Mouse (Mus musculus): ENCODE data around the gene Ptk6. TPM values are rescaled to one million over a fixed set of nuclear protein-coding genes. Genes with fewer than 3 reads are reported as not detected.
"Not testable (repeated sequence)": the region's sequence is repeated elsewhere in the genome, so short reads cannot be mapped to it uniquely, and the experiment has no call there.

The Ptk6 gene
- polyA plus RNA-seq, 1 experiment from 2014 or later, result not detected

- H3K9me3 ChIP-seq, result no peaks in the 10 kb centered on the region
Measured at GRCm38 (mm10) chr2:181212389-181213020, 9.9 kb upstream of the Ptk6 start.

GRCm38 (mm10) chr2:181206118-181206517 lies 3.5 kb upstream of the Ptk6 start:
- Histone ChIP-seq H3K4me3 (no peak overlapping the region), H3K36me3 (replicated peaks) (no peaks in the 10 kb centered on the region), H3K27me3 (ENCODE audit: poor library complexity, severe bottlenecking) (peaks cover 25% of the 10 kb centered on the region), H3K27ac (no peak overlapping the region), H3K4me1 (no peaks in the 10 kb centered on the region), H3K9me3 (no peaks in the 10 kb centered on the region)
- 88% methylated on average over 9 of the region's 9 CpGs for WGBS
- DNase-seq (ENCODE audit: extremely low spot score, low spot score), result no peak

More at GRCm38 (mm10) chr2:181212389-181213020, 9.9 kb upstream of the Ptk6 start:
- no peak for DNase-seq (ENCODE audit: extremely low spot score, low spot score)
- H3K27ac ChIP-seq, result no peak overlapping the region
- H3K36me3 ChIP-seq (replicated peaks), result no peaks in the 10 kb centered on the region
- peak overlapping the region; percentile 48 for H3K4me3 ChIP-seq
- H3K4me1 ChIP-seq, result peaks cover 19% of the 10 kb centered on the region
- peaks cover 67% of the 10 kb centered on the region for H3K27me3 ChIP-seq (ENCODE audit: poor library complexity, severe bottlenecking)
- WGBS, result 3% methylated on average over 34 of the region's 34 CpGs

- Histone ChIP-seq H3K27ac (no peak overlapping the region), H3K9me3 (no peaks in the 10 kb centered on the region), H3K4me3 (no peak overlapping the region), H3K4me1 (no peaks in the 10 kb centered on the region), H3K27me3 (ENCODE audit: poor library complexity, severe bottlenecking) (peaks cover 21% of the 10 kb centered on the region), H3K36me3 (replicated peaks) (no peaks in the 10 kb centered on the region)
- no peak for DNase-seq (ENCODE audit: extremely low spot score, low spot score)
- WGBS, result 91% methylated on average over 5 of the region's 5 CpGs
Measured at GRCm38 (mm10) chr2:181205678-181206077, 3.1 kb upstream of the Ptk6 start.

GRCm38 (mm10) chr2:181202886-181203285 lies 297 bp upstream of the Ptk6 start:
- DNase-seq (ENCODE audit: extremely low spot score, low spot score), result no peak
- H3K36me3 ChIP-seq (replicated peaks), result no peaks in the 10 kb centered on the region
- H3K27me3 ChIP-seq (ENCODE audit: poor library complexity, severe bottlenecking), result no peaks in the 10 kb centered on the region
- H3K27ac ChIP-seq, result no peak overlapping the region
- H3K4me3 ChIP-seq, result no peak overlapping the region
- no peaks in the 10 kb centered on the region for H3K4me1 ChIP-seq
- 82% methylated on average over 6 of the region's 6 CpGs for WGBS
- no peaks in the 10 kb centered on the region for H3K9me3 ChIP-seq

DNA sequence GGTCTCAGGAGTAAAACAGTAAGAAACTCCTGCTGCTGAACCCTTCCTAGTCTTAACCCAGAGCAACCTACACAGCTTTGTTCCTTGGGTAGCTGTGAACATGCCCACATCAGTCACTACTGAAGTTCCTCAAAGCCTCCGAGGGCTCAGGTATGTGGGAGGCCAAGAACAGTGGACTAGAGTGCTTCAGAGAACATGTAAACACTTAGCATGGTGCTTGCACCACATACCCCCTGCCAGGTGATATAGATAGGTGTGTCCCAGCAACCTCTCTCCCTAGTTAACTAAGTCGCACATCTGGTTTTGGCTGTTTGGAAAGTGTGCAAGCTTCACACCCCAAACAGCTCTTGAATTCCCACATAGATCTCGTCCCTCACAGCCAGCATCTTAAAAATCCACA lies 983 bp downstream of the Ptk6 start:
- no peaks in the 10 kb centered on the region for H3K4me1 ChIP-seq
- no peak overlapping the region for H3K4me3 ChIP-seq
- no peaks in the 10 kb centered on the region for H3K27me3 ChIP-seq (ENCODE audit: poor library complexity, severe bottlenecking)
- no peak overlapping the region for H3K27ac ChIP-seq
- H3K36me3 ChIP-seq (replicated peaks), result no peaks in the 10 kb centered on the region
- H3K9me3 ChIP-seq, result no peaks in the 10 kb centered on the region
- DNase-seq (ENCODE audit: extremely low spot score, low spot score), result no peak
- WGBS, result 77% methylated on average over 3 of the region's 3 CpGs

GRCm38 (mm10) chr2:181196628-181197300 lies 5.8 kb downstream of the Ptk6 start:
- Histone ChIP-seq H3K27me3 (ENCODE audit: poor library complexity, severe bottlenecking) (no peaks in the 10 kb centered on the region), H3K27ac (no peak overlapping the region), H3K4me3 (no peak overlapping the region), H3K9me3 (no peaks in the 10 kb centered on the region), H3K36me3 (replicated peaks) (no peaks in the 10 kb centered on the region), H3K4me1 (no peaks in the 10 kb centered on the region)
- no peak for DNase-seq (ENCODE audit: extremely low spot score, low spot score)
- 85% methylated on average over 4 of the region's 4 CpGs for WGBS

DNA sequence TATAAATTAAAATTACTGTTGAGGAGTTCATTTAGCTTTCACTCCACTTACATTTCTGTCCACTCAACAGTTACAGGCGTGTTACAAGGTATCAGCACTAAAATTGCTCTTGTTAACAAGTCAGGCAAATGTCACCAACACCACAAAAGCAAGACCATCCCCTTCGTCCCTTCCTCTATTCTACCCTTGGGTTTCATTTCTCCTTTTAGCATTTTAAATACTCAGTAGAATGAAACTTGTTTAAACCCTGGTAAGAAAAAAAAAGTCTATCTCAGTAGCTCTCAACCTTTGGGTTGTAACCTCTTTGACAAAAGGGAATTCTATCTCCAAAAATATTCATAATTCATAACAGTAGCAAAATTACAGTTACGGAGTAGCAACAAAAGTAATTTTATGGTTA lies 9.5 kb downstream of the Ptk6 start:
- 84% methylated on average over 3 of the region's 3 CpGs for WGBS

GRCm38 (mm10) chr2:181191936-181192335 lies 10.7 kb downstream of the Ptk6 start:
- no peaks in the 10 kb centered on the region for H3K27me3 ChIP-seq (ENCODE audit: poor library complexity, severe bottlenecking)

More for the DNA sequence above, 9.5 kb downstream of the Ptk6 start:
- no peaks in the 10 kb centered on the region for H3K9me3 ChIP-seq
- peaks cover 18% of the 10 kb centered on the region for H3K36me3 ChIP-seq (replicated peaks)
- DNase-seq (ENCODE audit: extremely low spot score, low spot score), result no peak
- peaks cover 11% of the 10 kb centered on the region for H3K4me1 ChIP-seq
- H3K27ac ChIP-seq, result no peak overlapping the region
- no peaks in the 10 kb centered on the region for H3K27me3 ChIP-seq (ENCODE audit: poor library complexity, severe bottlenecking)
- H3K4me3 ChIP-seq, result no peak overlapping the region

GRCm38 (mm10) chr2:181191385-181191784 lies 11.2 kb downstream of the Ptk6 start:
- peaks cover 22% of the 10 kb centered on the region for H3K4me1 ChIP-seq
- not testable (repeated sequence) for H3K4me3 ChIP-seq; H3K9me3 ChIP-seq; H3K27me3 ChIP-seq (ENCODE audit: poor library complexity, severe bottlenecking); DNase-seq (ENCODE audit: extremely low spot score, low spot score); H3K27ac ChIP-seq
- peaks cover 18% of the 10 kb centered on the region for H3K36me3 ChIP-seq (replicated peaks)
- WGBS, result 75% methylated on average over 4 of the region's 4 CpGs

More at GRCm38 (mm10) chr2:181191936-181192335, 10.7 kb downstream of the Ptk6 start:
- no peaks in the 10 kb centered on the region for H3K9me3 ChIP-seq
- H3K27ac ChIP-seq, result no peak overlapping the region
- peaks cover 18% of the 10 kb centered on the region for H3K36me3 ChIP-seq (replicated peaks)
- WGBS, result 66% methylated on average over 4 of the region's 4 CpGs
- H3K4me3 ChIP-seq, result no peak overlapping the region
- DNase-seq (ENCODE audit: extremely low spot score, low spot score), result no peak
- H3K4me1 ChIP-seq, result peaks cover 18% of the 10 kb centered on the region

GRCm38 (mm10) chr2:181189321-181189720 lies 13.3 kb downstream of the Ptk6 start:
- DNase-seq (ENCODE audit: extremely low spot score, low spot score), result no peak
- no peak overlapping the region for H3K4me3 ChIP-seq
- peaks cover 25% of the 10 kb centered on the region for H3K4me1 ChIP-seq
- 93% methylated on average over 1 of the region's 1 CpGs for WGBS
- H3K9me3 ChIP-seq, result no peaks in the 10 kb centered on the region
- no peak overlapping the region for H3K27ac ChIP-seq
- peaks cover 18% of the 10 kb centered on the region for H3K36me3 ChIP-seq (replicated peaks)
- no peaks in the 10 kb centered on the region for H3K27me3 ChIP-seq (ENCODE audit: poor library complexity, severe bottlenecking)

DNA sequence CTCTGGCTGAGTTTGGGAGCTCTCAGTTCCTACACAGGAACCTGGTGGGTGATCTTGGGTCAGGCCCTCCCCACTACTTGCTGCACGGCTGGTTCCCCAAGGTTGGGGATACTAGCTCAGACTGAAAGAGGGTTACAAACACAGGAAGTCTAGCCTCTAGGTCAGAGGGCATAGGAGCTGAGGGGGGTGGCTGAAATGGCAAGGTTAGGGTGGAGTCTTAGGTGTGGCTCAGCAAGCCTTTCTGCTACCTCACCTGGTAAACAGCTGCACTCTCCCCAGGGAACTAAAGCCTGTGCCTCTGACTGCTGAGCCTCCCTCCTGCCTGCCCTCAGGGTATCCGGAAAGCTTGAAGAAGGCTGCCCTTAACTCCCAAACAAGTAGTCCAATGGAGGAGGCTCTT lies 13.9 kb downstream of the Ptk6 start:
- Histone ChIP-seq H3K4me3 (peak overlapping the region; percentile 78), H3K27ac (peak overlapping the region; percentile 97), H3K4me1 (peaks cover 25% of the 10 kb centered on the region), H3K27me3 (ENCODE audit: poor library complexity, severe bottlenecking) (no peaks in the 10 kb centered on the region), H3K9me3 (no peaks in the 10 kb centered on the region), H3K36me3 (replicated peaks) (peaks cover 18% of the 10 kb centered on the region)
- DNase-seq (ENCODE audit: extremely low spot score, low spot score), result no peak
- WGBS, result 59% methylated on average over 2 of the region's 2 CpGs

DNA sequence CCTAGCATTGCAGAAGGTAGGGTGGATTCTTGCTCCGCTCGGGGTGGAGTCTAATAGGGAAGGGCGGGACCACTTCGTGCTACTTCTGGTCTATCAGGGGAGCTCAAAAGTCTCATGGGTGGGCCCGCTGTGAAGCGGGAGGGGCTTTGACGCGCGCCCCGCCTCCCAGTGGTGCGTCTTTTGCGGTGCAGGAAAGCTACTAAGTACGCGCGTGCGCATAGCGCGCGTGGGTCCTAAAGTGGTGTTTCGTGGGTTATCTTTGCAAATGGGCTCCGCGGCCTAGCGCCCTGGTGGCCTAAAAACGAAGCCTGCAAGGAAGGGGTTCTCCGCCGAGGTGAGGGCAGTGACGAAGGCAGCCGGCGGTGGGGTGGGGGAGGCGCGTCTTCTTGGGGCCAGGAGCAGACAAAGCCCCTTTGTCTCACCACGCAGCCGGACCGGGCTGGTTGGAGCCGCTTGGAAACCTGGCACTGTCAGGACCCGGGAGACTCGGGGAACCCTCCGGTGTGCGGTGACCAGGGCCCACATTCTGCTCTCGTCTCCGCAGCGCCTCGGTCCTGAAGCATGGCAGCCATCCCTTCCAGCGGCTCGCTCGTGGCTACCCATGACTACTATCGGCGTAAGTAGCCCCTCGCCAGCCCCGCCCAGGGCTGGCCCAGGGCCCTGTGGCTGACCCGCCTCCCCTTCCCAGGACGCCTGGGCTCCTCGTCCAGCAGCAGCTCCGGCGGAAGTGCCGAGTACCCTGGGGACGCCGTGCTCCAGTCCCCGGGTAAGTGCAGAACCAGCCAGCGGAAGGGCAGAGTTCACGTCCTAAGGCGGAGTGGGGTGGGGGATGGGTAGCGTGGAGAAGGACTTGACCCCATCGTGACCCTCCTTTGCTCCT lies 15.2 kb downstream of the Ptk6 start, which contains the start of gene Ppdpf:
Gene Ppdpf (plus strand): TSS at position 127 of the 880 bp plus-strand sequence.
- under 1% methylated on average over 64 of the region's 64 CpGs for WGBS
- DNase-seq (ENCODE audit: extremely low spot score, low spot score), result peak; percentile 89

More for the DNA sequence above, 15.2 kb downstream of the Ptk6 start, which contains the start of gene Ppdpf:
- Histone ChIP-seq H3K36me3 (replicated peaks) (peaks cover 18% of the 10 kb centered on the region), H3K4me3 (peak within 1 kb of the TSS; percentile 78), H3K4me1 (peaks cover 25% of the 10 kb centered on the region), H3K27ac (peak within 1 kb of the TSS; percentile 97), H3K27me3 (ENCODE audit: poor library complexity, severe bottlenecking) (no peaks in the 10 kb centered on the region), H3K9me3 (no peaks in the 10 kb centered on the region)
